Mouse (Mus musculus) induced T-regulatory cell, adult 2 months (primary cell): ENCODE results near the gene Hkdc1.
A peak's percentile ranks its signal among the peaks of the same experiment; 100 is the strongest.
"Not testable (repeated sequence)": the region's sequence is repeated elsewhere in the genome, so short reads cannot be mapped to it uniquely, and the experiment has no call there.

Source experiments
- DNase-seq: peaks from one replicate; pipeline ENCODE4 v3.0.0-alpha.2; 2012; ENCODE audit warnings: low read depth

Hkdc1 gene

GRCm38 (mm10) chr10:62422255-62422654, at the start of gene Hkdc1:
Gene Hkdc1, minus strand, starts transcription at chr10:62422491.
- DNase-seq: no peak

- DNase-seq: no peak
These were observed 48.8 kb upstream of the Hkdc1 start for GRCm38 (mm10) chr10:62471105-62471504.

- no peak for DNase-seq
These were observed 47.4 kb upstream of the Hkdc1 start for GRCm38 (mm10) chr10:62469736-62470135.

GRCm38 (mm10) chr10:62461321-62461720, 39.0 kb upstream of the Hkdc1 start:
- DNase-seq: no peak

GRCm38 (mm10) chr10:62452001-62452400, 29.7 kb upstream of the Hkdc1 start:
- not testable (repeated sequence) for DNase-seq

GRCm38 (mm10) chr10:62450280-62450640, 28.0 kb upstream of the Hkdc1 start:
- no peak for DNase-seq

- DNase-seq: peak; percentile 96
These were observed 27.3 kb upstream of the Hkdc1 start, which contains the start of the genes 4930507D05Rik and Supv3l1 for GRCm38 (mm10) chr10:62449364-62450279. Gene 4930507D05Rik, plus strand, starts transcription at chr10:62449489. Gene Supv3l1, minus strand, starts transcription at chr10:62449738.

GRCm38 (mm10) chr10:62430427-62430826, 8.1 kb upstream of the Hkdc1 start:
- no peak for DNase-seq

GRCm38 (mm10) chr10:62425081-62425871, 3.0 kb upstream of the Hkdc1 start:
- DNase-seq: no peak

GRCm38 (mm10) chr10:62421127-62421526, 1.2 kb downstream of the Hkdc1 start:
- DNase-seq: no peak

- DNase-seq: no peak
These were observed 1.9 kb downstream of the Hkdc1 start for GRCm38 (mm10) chr10:62420399-62420798.

- no peak for DNase-seq
These were observed 2.9 kb downstream of the Hkdc1 start for GRCm38 (mm10) chr10:62419422-62419821.

- no peak for DNase-seq
These were observed 3.4 kb downstream of the Hkdc1 start for GRCm38 (mm10) chr10:62418831-62419356.

GRCm38 (mm10) chr10:62413606-62413982, 8.7 kb downstream of the Hkdc1 start:
- DNase-seq: no peak

- no peak for DNase-seq
These were observed 9.2 kb downstream of the Hkdc1 start for GRCm38 (mm10) chr10:62412906-62413605.

- DNase-seq: no peak
These were observed 10.6 kb downstream of the Hkdc1 start for GRCm38 (mm10) chr10:62411431-62412410.

- DNase-seq: peak; percentile 68
These were observed 11.3 kb downstream of the Hkdc1 start for GRCm38 (mm10) chr10:62410943-62411342.

- peak; percentile 20 for DNase-seq
These were observed 17.4 kb downstream of the Hkdc1 start for GRCm38 (mm10) chr10:62404901-62405300.

- no peak for DNase-seq
These were observed 20.6 kb downstream of the Hkdc1 start for GRCm38 (mm10) chr10:62401641-62402111.

- DNase-seq: peak; percentile 12
These were observed 39.3 kb downstream of the Hkdc1 start for GRCm38 (mm10) chr10:62383011-62383410.

GRCm38 (mm10) chr10:62380936-62381335, 41.4 kb downstream of the Hkdc1 start:
- DNase-seq: peak; percentile 39
